Mouse (Mus musculus): ENCODE measurements at regions not wholly inside any gene's neighbourhood (a gene's known extent, or its start where the extent isn't known, plus 50 kb on each side); places are given as distances from the start of the nearest gene placed in this dataset.

DNA sequence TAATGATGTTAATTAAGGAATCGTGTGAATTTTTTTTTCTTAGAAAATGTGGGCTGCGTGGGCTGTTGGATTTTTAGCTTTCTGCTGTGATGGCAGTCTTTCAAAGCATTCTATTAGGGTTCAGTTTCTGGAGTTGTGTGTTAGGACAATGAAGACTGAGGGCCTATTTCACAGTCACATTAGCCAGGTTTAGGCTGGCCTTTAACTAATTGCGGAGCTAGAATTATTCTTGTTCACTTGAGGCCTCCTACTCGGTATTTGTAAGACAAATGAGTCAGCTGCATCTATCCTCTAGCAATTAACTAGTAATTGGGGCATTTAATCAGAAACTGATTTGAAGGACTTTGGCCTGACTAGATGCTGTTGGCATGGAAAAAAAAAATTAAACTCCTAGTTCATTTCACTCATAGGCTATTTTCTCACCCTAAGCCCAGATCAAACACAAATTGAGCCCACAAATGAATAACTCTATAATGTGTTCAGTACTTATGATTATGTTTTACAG lies 81.3 kb upstream of the Peli2 start:
- Histone ChIP-seq H3K4me1 (no peaks in the 10 kb centered on the region), H3K4me3 (no peak overlapping the region), H3K36me3 (no peaks in the 10 kb centered on the region), H3K27me3 (ENCODE audit: low read depth, poor library complexity, severe bottlenecking) (no peaks in the 10 kb centered on the region), H3K9me3 (replicated peaks) (no peaks in the 10 kb centered on the region), H3K27ac (replicated peaks) (no peak overlapping the region)
- 90% methylated on average over 4 of the region's 4 CpGs for WGBS
- DNase-seq (ENCODE audit: low spot score), result no peak

- no peaks in the 10 kb centered on the region for H3K27me3 ChIP-seq (ENCODE audit: low read depth, poor library complexity, severe bottlenecking)
Measured at GRCm38 (mm10) chr14:48046094-48046493, 74.5 kb upstream of the Peli2 start.

DNA sequence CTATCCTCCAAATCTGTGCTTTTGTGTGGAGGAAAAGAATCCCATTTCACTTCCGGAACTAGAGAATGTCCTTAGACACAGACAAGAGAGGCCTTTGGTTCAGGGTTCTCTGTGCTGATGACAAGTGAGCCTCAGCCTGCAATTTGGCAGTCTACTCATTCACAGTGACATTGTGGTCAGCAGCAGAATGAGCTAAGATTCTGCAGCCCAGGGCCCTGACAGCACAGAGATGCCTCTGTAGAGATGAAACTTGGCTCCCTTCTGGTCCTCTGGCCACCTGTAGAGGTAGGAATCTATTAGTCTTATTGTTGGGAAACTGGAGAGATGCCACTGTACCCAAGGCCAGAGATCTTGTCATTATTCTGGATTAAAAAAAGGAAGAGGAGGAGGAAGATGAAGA lies 73.8 kb upstream of the Peli2 start:
- H3K27ac ChIP-seq (replicated peaks), result no peak overlapping the region
- H3K4me3 ChIP-seq, result no peak overlapping the region
- no peaks in the 10 kb centered on the region for H3K9me3 ChIP-seq (replicated peaks)
- H3K36me3 ChIP-seq, result no peaks in the 10 kb centered on the region
- H3K4me1 ChIP-seq, result peaks cover 1% of the 10 kb centered on the region; the same call in 1 of the 2 replicates
- 91% methylated on average over 1 of the region's 1 CpGs for WGBS
- no peaks in the 10 kb centered on the region for H3K27me3 ChIP-seq (ENCODE audit: low read depth, poor library complexity, severe bottlenecking)
- no peak for DNase-seq (ENCODE audit: low spot score)

More at GRCm38 (mm10) chr14:48046094-48046493, 74.5 kb upstream of the Peli2 start:
- H3K27ac ChIP-seq (replicated peaks), result no peak overlapping the region
- 81% methylated on average over 9 of the region's 9 CpGs for WGBS
- DNase-seq (ENCODE audit: low spot score), result no peak
- H3K4me3 ChIP-seq, result no peak overlapping the region
- no peaks in the 10 kb centered on the region for H3K9me3 ChIP-seq (replicated peaks)
- no peaks in the 10 kb centered on the region for H3K36me3 ChIP-seq
- H3K4me1 ChIP-seq, result no peaks in the 10 kb centered on the region

DNA sequence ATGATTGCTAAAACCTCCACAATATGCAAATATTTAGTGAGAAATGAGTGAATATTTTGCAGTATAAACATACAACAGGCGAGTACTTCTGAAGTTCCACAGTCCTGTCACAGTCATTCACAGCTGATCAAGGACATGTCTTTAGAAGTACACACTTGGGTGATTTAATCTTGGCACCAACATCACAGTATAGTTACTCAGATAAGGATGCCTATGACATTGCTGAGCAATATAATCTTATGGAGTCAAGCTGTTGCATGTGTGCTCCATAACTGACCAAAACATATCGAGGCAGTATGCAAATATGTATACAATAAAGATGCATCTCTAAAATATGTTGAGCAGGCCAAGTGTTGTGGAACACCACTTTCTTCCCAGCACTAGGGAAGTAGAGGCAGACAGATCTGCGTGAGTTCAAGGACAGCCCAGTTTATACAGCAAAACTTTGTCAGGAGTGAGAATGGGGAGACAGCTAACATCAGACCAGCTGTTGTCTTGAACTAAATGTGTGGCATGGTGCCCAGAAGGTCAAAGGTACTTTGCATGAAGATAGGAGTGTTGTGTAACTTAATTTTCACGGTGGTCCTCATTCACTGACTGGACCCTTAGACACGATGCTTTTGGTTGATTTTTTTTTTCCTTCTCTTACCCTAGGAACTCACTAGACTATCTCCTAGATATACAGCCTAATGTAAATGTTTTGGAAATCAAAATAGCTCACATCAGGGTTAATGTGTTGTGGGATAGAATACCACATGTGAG lies 70.7 kb upstream of the Peli2 start:
- no peak overlapping the region for H3K27ac ChIP-seq (replicated peaks)
- no peaks in the 10 kb centered on the region for H3K9me3 ChIP-seq (replicated peaks)
- H3K36me3 ChIP-seq, result no peaks in the 10 kb centered on the region
- H3K27me3 ChIP-seq (ENCODE audit: low read depth, poor library complexity, severe bottlenecking), result no peaks in the 10 kb centered on the region
- DNase-seq (ENCODE audit: low spot score), result no peak
- H3K4me1 ChIP-seq, result peaks cover 7% of the 10 kb centered on the region
- H3K4me3 ChIP-seq, result no peak overlapping the region
- WGBS, result 87% methylated on average over 5 of the region's 5 CpGs

DNA sequence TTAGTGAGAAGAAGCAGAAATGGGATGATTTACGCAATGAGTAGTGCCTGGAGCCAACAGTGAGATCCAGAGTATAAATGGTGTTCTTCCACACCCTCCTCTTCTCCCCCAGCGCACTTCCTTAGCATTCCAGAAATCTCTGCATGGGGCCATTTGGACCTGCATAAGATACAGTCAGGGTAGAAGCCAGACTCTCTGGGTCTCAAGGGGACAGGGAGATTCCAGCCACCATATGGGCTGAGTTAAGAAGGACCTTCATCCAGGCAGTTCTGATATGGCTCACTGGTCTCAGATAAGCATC lies 70.2 kb upstream of the Peli2 start:
- Histone ChIP-seq H3K4me3 (no peak overlapping the region), H3K4me1 (peaks cover 7% of the 10 kb centered on the region), H3K9me3 (replicated peaks) (no peaks in the 10 kb centered on the region), H3K36me3 (no peaks in the 10 kb centered on the region), H3K27ac (replicated peaks) (no peak overlapping the region), H3K27me3 (ENCODE audit: low read depth, poor library complexity, severe bottlenecking) (no peaks in the 10 kb centered on the region)
- 80% methylated on average over 2 of the region's 2 CpGs for WGBS
- DNase-seq (ENCODE audit: low spot score), result no peak

GRCm38 (mm10) chr14:48051971-48052370 lies 68.7 kb upstream of the Peli2 start:
- Histone ChIP-seq H3K4me1 (peaks cover 7% of the 10 kb centered on the region), H3K9me3 (replicated peaks) (no peaks in the 10 kb centered on the region), H3K4me3 (no peak overlapping the region), H3K27ac (replicated peaks) (peak overlapping the region; percentile 63), H3K27me3 (ENCODE audit: low read depth, poor library complexity, severe bottlenecking) (no peaks in the 10 kb centered on the region), H3K36me3 (no peaks in the 10 kb centered on the region)
- no peak for DNase-seq (ENCODE audit: low spot score)
- 75% methylated on average over 3 of the region's 3 CpGs for WGBS

- no peaks in the 10 kb centered on the region for H3K9me3 ChIP-seq (replicated peaks)
- no peak for DNase-seq (ENCODE audit: low spot score)
- peak overlapping the region; percentile 63 for H3K27ac ChIP-seq (replicated peaks)
- peaks cover 7% of the 10 kb centered on the region for H3K4me1 ChIP-seq
- no peaks in the 10 kb centered on the region for H3K27me3 ChIP-seq (ENCODE audit: low read depth, poor library complexity, severe bottlenecking)
- whole genome bisulfite sequencing, result 68% methylated on average over 7 of the region's 7 CpGs
- H3K4me3 ChIP-seq, result no peak overlapping the region
- no peaks in the 10 kb centered on the region for H3K36me3 ChIP-seq
Measured at GRCm38 (mm10) chr14:48052405-48052804, 68.2 kb upstream of the Peli2 start.

DNA sequence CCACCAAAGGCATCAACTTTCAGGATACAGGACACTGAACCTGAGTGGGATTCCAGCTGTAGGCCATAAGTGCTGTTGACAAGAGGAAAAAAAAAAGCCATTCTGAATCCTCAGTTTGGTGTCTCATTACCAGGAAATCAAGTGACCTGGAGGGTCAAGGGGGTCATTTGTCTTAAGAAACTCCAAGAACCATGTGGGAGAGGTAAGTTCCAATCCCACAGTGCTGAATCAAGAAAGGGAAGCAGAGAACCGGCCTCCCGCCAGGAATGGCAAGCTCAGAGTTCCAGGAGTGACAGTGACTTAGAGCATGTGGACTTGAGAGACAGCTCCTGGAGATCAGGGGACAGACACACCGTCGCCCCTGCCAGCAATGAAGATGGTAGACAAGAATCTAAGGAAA lies 67.5 kb upstream of the Peli2 start:
- WGBS, result 70% methylated on average over 4 of the region's 4 CpGs
- Histone ChIP-seq H3K27me3 (ENCODE audit: low read depth, poor library complexity, severe bottlenecking) (no peaks in the 10 kb centered on the region), H3K9me3 (replicated peaks) (no peaks in the 10 kb centered on the region), H3K4me3 (no peak overlapping the region), H3K36me3 (no peaks in the 10 kb centered on the region), H3K27ac (replicated peaks) (0 out of 2 replicates have a peak overlapping the region, but pooled peaks have one; percentile 19), H3K4me1 (peaks cover 7% of the 10 kb centered on the region)
- no peak for DNase-seq (ENCODE audit: low spot score)

DNA sequence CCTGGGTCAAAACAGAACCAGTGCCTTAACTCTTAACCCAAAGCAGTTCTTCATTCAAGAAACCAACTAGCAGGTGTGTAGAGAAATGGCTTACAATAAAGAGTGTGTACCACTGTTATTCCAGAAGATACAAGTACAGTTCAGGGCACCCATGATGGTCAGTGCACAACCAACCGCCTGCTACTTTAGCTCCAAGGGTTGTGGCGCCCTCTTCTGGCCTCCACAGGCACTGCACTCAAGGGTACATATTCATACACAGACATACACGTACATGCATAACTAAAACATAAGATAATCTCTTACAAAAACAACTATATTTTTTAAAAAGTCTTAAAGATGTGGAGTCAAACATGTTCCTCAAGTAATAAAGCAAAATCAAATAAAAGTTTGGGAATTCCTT lies 65.9 kb upstream of the Peli2 start:
- DNase-seq (ENCODE audit: low spot score), result no peak
- 77% methylated on average over 3 of the region's 3 CpGs for WGBS
- no peak overlapping the region for H3K4me3 ChIP-seq
- H3K9me3 ChIP-seq (replicated peaks), result no peaks in the 10 kb centered on the region
- peaks cover 15% of the 10 kb centered on the region for H3K4me1 ChIP-seq
- no peaks in the 10 kb centered on the region for H3K36me3 ChIP-seq
- no peak overlapping the region for H3K27ac ChIP-seq (replicated peaks)
- no peaks in the 10 kb centered on the region for H3K27me3 ChIP-seq (ENCODE audit: low read depth, poor library complexity, severe bottlenecking)

DNA sequence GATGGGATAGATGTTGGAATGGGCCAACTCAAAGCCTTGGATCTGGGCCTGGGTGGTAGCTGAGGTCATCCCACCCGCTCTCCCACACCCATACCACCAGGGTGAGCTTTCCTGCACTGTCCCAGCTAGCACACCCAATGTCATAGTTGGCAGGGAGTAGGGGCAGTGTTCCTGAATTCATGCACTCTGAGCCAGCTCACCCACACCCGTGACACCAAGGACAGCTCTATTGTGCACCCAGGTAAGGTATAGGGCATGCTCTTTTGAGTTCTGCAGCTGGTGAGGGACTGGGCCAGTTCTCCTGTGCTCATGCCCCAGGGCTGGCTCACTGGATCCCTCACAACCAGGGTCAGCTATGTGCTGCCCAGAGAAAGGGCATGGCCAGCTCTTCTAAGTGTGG lies 64.8 kb upstream of the Peli2 start:
- no peak overlapping the region for H3K4me3 ChIP-seq
- no peak for DNase-seq (ENCODE audit: low spot score)
- H3K36me3 ChIP-seq, result no peaks in the 10 kb centered on the region
- H3K27ac ChIP-seq (replicated peaks), result no peak overlapping the region
- 92% methylated on average over 2 of the region's 2 CpGs for WGBS
- H3K9me3 ChIP-seq (replicated peaks), result no peaks in the 10 kb centered on the region
- peaks cover 21% of the 10 kb centered on the region for H3K4me1 ChIP-seq
- H3K27me3 ChIP-seq (ENCODE audit: low read depth, poor library complexity, severe bottlenecking), result no peaks in the 10 kb centered on the region

GRCm38 (mm10) chr14:48058234-48058868 lies 62.3 kb upstream of the Peli2 start:
- Histone ChIP-seq H3K4me3 (no peak overlapping the region), H3K36me3 (no peaks in the 10 kb centered on the region), H3K9me3 (replicated peaks) (no peaks in the 10 kb centered on the region), H3K4me1 (peaks cover 14% of the 10 kb centered on the region), H3K27me3 (ENCODE audit: low read depth, poor library complexity, severe bottlenecking) (no peaks in the 10 kb centered on the region), H3K27ac (replicated peaks) (no peak overlapping the region)
- no peak for DNase-seq (ENCODE audit: low spot score)
- 92% methylated on average over 9 of the region's 9 CpGs for WGBS

- 56% methylated on average over 15 of the region's 15 CpGs for WGBS
- Histone ChIP-seq H3K36me3 (no peaks in the 10 kb centered on the region), H3K4me1 (peaks cover 14% of the 10 kb centered on the region), H3K27me3 (ENCODE audit: low read depth, poor library complexity, severe bottlenecking) (no peaks in the 10 kb centered on the region), H3K4me3 (no peak overlapping the region), H3K9me3 (replicated peaks) (no peaks in the 10 kb centered on the region), H3K27ac (replicated peaks) (peak overlapping the region; percentile 46)
- no peak for DNase-seq (ENCODE audit: low spot score)
Measured at GRCm38 (mm10) chr14:48059664-48060455, 60.8 kb upstream of the Peli2 start.

DNA sequence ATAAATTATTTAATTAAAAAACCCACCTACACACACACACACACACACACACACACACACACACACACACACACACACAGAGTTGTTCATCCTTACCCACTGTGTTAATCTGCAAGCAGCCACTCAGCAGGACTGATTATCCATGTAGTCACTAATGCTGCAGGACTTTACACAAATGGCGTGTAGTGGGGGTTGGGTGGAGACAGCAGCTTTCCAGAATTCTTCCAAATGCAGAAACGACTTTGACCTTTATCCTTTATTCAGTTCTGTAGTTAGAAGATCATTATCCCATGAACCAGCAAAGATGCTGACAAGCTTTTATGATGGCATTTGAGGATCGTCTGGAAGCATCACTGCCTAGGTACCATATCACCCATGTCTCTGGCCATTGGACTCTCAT lies 52.0 kb upstream of the Peli2 start:
- Histone ChIP-seq H3K36me3 (no peaks in the 10 kb centered on the region), H3K4me3 (no peak overlapping the region), H3K27me3 (ENCODE audit: low read depth, poor library complexity, severe bottlenecking) (no peaks in the 10 kb centered on the region), H3K4me1 (peaks cover 14% of the 10 kb centered on the region), H3K9me3 (replicated peaks) (no peaks in the 10 kb centered on the region), H3K27ac (replicated peaks) (no peak overlapping the region)
- WGBS, result 84% methylated on average over 3 of the region's 3 CpGs
- no peak for DNase-seq (ENCODE audit: low spot score)

Measured in midbrain, embryonic 10.5 days (tissue).